Mouse (Mus musculus) thymus, adult 2 months (tissue): Measurements from ENCODE around the gene Fis1. TPM values are rescaled to one million over a fixed set of nuclear protein-coding genes. Genes with fewer than 3 reads are reported as not detected.
"Not testable (repeated sequence)": the region's sequence is repeated elsewhere in the genome, so short reads cannot be mapped to it uniquely, and the experiment has no call there.

Experiments used
- DNase-seq: peaks from one replicate; pipeline ENCODE4 v3.0.0; 2021
- H3K27ac ChIP-seq: fragments of 200-500 bp; 2 replicates; pipeline ENCODE4 v1.5.1; 2012; ENCODE audit warnings: low read length, control low read depth; ENCODE audit not compliant: control insufficient read depth, insufficient read depth
- H3K27me3 ChIP-seq: fragments of 200-500 bp; 2 replicates; pipeline ENCODE4 v1.6.1; 2012; ENCODE audit warnings: mild to moderate bottlenecking, low read length, moderate library complexity, mixed read lengths; ENCODE audit not compliant: control insufficient read depth, insufficient read depth
- H3K36me3 ChIP-seq: fragments of 200-500 bp; 2 replicates; pipeline ENCODE4 v1.6.1; 2012; ENCODE audit warnings: mild to moderate bottlenecking, low read length, moderate library complexity; ENCODE audit not compliant: control insufficient read depth, insufficient read depth
- H3K4me1 ChIP-seq: fragments of 200-500 bp; replicated peaks from 2 replicates; pipeline ENCODE4 v1.6.1; 2012; ENCODE audit warnings: low read length; ENCODE audit not compliant: control insufficient read depth, insufficient read depth
- H3K4me3 ChIP-seq: fragments of 200-500 bp; 2 replicates; pipeline ENCODE4 v1.5.1; 2012; ENCODE audit warnings: mild to moderate bottlenecking, low read length, control low read depth, moderate library complexity; ENCODE audit not compliant: control insufficient read depth, insufficient read depth
- CTCF ChIP-seq: fragments of 200-500 bp; IDR thresholded peaks from 2 replicates; pipeline ENCODE4 v1.5.1; 2012; ENCODE audit warnings: mild to moderate bottlenecking, control low read depth, low read length, moderate library complexity, borderline replicate concordance; ENCODE audit not compliant: control insufficient read depth, poor library complexity, insufficient read depth; ENCODE audit errors: extremely low read depth
- POLR2A ChIP-seq: fragments of 200-500 bp; IDR thresholded peaks from 2 replicates; pipeline ENCODE4 v1.6.1; 2012; ENCODE audit warnings: mild to moderate bottlenecking, low read length, control low read depth, moderate library complexity; ENCODE audit not compliant: control insufficient read depth, poor library complexity, insufficient read depth; ENCODE audit errors: extremely low read depth
- WGBS: fragments of 180-500 bp; shearing (Covaris S2); methylation state at CpG from one replicate; pipeline ENCODE4 v1.1.7; 2018; 5-methylcytosine and 5-hydroxymethylcytosine counted together
- polyA plus RNA-seq: library from polyadenylated mRNA; depleted of rRNA; stranded (reverse); fragments of >200 nt; gene quantifications from 2 replicates; pipeline ENCODE4 v1.2.3, GENCODE M21; 2012

Gene Fis1
- polyA plus RNA-seq, 1 experiment: 214 TPM

DNA sequence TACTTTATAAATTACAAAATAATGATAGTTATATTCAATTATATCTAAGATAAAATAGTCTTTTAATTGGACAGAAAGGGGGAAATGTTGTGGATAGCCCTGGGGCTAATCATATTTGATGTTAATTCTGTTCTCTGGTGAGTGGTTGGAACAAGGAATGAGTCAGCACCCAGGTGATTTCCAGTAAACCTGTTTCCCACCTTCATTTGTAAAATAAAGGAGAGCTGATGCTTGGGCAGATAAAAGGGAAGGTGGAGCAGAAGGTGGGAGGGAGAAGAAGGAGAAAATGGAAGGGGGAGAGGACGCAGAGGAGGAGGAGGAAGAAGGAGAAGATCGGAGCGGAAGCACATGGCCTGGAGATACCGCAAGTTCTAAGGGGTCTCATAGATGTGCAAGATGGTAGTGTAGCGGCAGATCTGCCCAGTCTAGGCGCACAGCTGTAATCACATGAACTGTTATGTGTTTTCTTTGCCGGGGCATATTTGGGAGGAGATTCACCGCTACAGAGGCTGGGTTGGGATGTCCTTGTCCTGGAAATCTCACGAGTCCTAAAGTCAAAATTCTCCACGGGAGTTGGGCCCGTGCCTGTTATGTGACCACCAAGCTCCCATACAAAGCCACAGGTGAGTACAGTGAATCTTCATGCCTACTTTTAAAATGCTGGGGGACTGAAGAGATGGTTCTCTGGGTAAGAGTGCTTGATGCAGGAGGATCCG lies 12.1 kb upstream of the Fis1 start:
- 96% methylated on average over 12 of the region's 12 CpGs for WGBS
- Histone ChIP-seq H3K27ac (no peak overlapping the region), H3K4me1 (no peaks in the 10 kb centered on the region), H3K27me3 (no peaks in the 10 kb centered on the region), H3K4me3 (no peak overlapping the region), H3K36me3 (no peaks in the 10 kb centered on the region)
- TF ChIP-seq CTCF (no peak), POLR2A (no peak)
- DNase-seq: no peak

DNA sequence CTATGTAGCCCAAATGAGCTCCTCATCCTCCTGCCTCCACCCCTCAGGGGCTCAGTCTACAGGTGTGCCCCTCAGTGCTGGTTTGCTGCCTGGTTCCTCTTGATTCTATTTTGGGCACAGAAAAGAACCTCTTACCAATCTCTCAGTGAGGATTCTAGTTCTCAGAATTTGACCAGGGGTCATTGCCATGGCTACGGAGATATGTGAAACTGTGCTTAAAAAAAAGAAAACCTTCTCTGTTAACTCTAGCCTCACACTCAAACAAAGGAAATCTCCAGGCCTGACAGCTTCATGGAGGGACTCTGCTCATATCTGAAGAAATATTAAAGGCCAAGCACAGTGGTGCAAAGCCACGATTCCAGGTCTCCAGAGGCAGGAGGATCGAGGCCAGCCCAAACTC lies 10.3 kb upstream of the Fis1 start:
- Histone ChIP-seq H3K27ac (no peak overlapping the region), H3K4me1 (no peaks in the 10 kb centered on the region), H3K4me3 (no peak overlapping the region), H3K36me3 (no peaks in the 10 kb centered on the region), H3K27me3 (no peaks in the 10 kb centered on the region)
- no peak for DNase-seq
- 81% methylated on average over 3 of the region's 3 CpGs for WGBS
- no peak for TF ChIP-seq POLR2A
- no peak for TF ChIP-seq CTCF

DNA sequence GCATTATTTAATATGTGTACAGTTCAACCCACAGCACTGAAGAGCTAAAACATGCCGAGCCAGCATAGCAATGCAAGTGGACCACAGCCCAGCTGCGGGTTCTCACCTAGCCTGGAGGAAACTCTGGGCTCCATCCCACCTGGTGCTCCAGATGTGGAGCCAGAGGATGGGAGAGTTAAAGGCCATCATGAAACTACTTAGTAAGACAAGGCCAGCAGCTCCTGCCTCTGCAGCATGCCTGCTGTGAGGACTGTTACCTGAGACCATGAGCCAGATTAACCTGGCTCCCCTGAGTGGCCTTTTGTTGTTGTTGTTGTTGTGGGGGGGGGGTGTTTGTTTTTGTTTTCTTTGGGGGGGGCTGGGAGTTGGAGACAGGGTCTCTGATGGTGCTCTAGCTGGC lies 9.7 kb upstream of the Fis1 start:
- 89% methylated on average over 2 of the region's 2 CpGs for WGBS
- Histone ChIP-seq H3K36me3 (no peaks in the 10 kb centered on the region), H3K27ac (no peak overlapping the region), H3K4me1 (no peaks in the 10 kb centered on the region), H3K4me3 (no peak overlapping the region), H3K27me3 (no peaks in the 10 kb centered on the region)
- TF ChIP-seq POLR2A (no peak), CTCF (no peak)
- no peak for DNase-seq

DNA sequence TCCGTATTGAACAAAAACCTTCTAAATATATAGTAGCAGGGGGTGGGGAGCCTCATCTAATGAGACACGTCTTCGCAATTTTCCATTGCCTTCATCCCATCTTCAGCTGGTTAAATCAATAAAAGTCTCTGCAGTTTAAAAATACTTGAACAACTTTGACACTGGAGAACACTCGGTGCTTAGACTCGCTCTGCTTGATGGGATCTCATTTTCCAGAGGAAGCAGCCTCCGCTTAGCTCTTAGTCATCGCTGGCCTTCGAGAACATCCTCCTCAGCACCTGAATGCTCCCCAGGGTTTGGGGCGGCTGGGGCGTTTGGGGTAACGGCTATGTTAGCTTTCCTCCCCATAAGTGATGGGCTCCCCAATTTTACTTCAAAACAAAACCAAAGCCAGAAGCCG lies 8.0 kb upstream of the Fis1 start:
- 90% methylated on average over 12 of the region's 12 CpGs for WGBS
- Histone ChIP-seq H3K4me1 (no peaks in the 10 kb centered on the region), H3K27ac (no peak overlapping the region), H3K27me3 (no peaks in the 10 kb centered on the region), H3K4me3 (no peak overlapping the region), H3K36me3 (no peaks in the 10 kb centered on the region)
- DNase-seq: no peak
- TF ChIP-seq CTCF: no peak
- no peak for TF ChIP-seq POLR2A

DNA sequence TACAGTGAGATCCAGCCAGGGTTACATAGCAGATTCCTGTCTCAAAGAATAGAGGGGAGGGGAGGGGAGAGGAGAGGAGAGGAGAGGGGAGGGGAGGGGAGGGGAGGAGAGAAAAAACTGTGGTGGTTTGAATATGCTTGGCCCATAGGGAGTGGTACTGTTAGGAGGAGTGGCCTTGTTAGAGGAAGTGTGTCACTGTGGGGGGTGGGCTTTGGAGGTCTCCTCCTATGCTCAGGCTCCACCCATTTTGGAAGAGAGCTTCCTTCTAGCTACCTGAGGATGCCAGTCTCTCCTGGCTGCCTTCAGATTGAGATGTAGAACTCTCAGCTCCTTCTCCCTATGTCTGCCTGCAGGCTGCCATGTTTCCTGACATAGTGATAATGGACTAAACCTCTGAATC lies 5.2 kb upstream of the Fis1 start:
- Histone ChIP-seq H3K4me3 (no peak overlapping the region), H3K27ac (no peak overlapping the region), H3K4me1 (0 out of 2 replicates have a peak, but pooled peaks cover 2% of the 10 kb centered on the region), H3K36me3 (no peaks in the 10 kb centered on the region), H3K27me3 (no peaks in the 10 kb centered on the region)
- TF ChIP-seq CTCF (no peak), POLR2A (no peak)
- DNase-seq: no peak

DNA sequence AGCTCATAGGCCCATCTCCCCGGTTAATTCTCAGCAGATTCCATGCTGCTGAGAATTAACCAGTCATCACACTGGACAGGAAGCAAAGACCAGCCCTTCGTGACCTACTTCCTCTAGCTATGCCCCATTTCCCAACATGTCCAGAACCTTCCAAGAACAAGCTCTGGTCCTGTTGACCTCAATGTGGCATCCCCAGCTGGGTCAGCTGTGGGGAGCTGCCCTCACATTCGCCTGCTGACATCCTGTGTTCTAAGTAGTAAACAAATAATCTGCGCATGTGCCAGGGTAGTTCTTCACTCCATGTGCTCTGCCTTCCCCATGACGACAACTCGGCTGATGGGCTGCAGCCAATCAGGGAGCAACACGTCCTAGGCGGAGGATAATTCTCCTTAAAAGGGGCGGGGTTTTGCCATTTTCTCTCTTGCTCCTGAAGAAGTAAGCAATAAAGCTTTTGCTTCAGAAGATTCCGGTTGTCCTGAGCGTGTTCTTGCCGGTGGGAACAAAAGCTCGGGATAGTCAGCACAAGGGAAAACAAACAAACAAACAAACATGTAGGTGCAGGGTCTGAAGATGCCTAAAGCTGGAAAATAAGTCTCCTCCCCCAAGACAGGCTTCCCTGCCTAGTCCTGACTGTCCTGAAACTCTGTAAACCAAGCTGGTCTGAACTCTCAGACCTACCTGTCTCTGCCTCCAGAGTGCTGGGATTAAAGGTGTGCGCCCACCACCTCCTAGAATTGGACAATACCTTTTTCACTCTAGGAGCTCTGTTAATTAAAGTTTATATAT lies 3.3 kb upstream of the Fis1 start:
- H3K27me3 ChIP-seq, H3K4me1 ChIP-seq, H3K4me3 ChIP-seq, H3K36me3 ChIP-seq, H3K27ac ChIP-seq, DNase-seq: not testable (repeated sequence)
- 87% methylated on average over 14 of the region's 14 CpGs for WGBS
